In the genomic region with DNA sequence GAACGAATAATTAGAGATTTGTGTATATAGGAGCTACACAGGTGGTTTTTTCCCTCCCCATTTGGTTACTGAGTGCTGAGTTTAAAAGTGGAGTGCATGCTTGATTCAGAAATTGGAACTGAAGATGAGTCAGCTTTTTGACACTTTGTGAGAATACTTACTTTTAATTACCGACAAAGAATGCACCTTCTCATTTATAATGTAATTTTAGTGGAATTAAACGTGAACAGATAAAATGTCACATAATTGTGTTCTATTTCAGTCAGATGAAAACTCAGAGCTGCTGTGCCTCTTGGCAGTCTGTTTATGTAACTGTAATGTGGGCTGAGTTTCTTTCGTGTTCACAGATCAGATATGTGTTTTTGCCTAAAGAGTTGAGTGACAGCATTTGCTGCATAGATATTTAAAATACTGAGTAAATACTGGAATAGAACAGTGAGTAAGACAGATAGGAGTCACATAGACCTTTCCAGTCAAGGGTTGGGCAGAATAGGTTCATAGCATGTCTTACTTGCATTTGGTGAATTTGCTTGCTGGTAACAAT, we compare ENCODE assay signal across 18 mouse cellular contexts.
"Had no signal": no experiment of that assay in that cellular context is flagged by ENCODE, and none has a peak within 500 bp of the region (broad histone marks: within the 10 kb centered on the region; RNA-seq: fewer than 3 reads in every experiment).

No protein-coding gene starts in this region.

- ATAC-seq: intestine, embryonic 16.5 days; liver, postnatal 0 days; midbrain, embryonic 13.5 days had no signal

- DNase-seq: kidney, adult 2 months; kidney, postnatal 14 days; liver; liver, embryonic 13.5 days; liver, postnatal 0 days; lung, postnatal 14 days; right cerebral cortex, postnatal 4 days; spleen, adult 18-20 months; thymus, postnatal 14 days had no signal

- H3K27me3 ChIP-seq: kidney, embryonic 15.5 days; limb, embryonic 12.5 days; liver, embryonic 13.5 days; lung, embryonic 15.5 days; megakaryocyte, embryonic 14.5 days; midbrain, embryonic 13.5 days; neural tube, embryonic 15.5 days had no signal

- H3K9ac ChIP-seq: kidney, embryonic 15.5 days; limb, embryonic 12.5 days; liver, embryonic 13.5 days; liver, postnatal 0 days; lung, embryonic 15.5 days; midbrain, embryonic 13.5 days; neural tube, embryonic 15.5 days had no signal

- H3K4me3 ChIP-seq: kidney, embryonic 15.5 days; limb, embryonic 12.5 days; liver, embryonic 13.5 days; lung, embryonic 15.5 days; megakaryocyte, embryonic 14.5 days; midbrain, embryonic 13.5 days; myocyte; neural tube, embryonic 15.5 days had no signal

- H3K4me1 ChIP-seq: kidney, embryonic 15.5 days; limb, embryonic 12.5 days; liver, embryonic 13.5 days; lung, embryonic 15.5 days; megakaryocyte, embryonic 14.5 days had no signal

- H3K27ac ChIP-seq: kidney, embryonic 15.5 days; limb, embryonic 12.5 days; liver, embryonic 13.5 days; lung, embryonic 15.5 days; macrophage; midbrain, embryonic 13.5 days; neural tube, embryonic 15.5 days had no signal

- H3K9me3 ChIP-seq: kidney, embryonic 15.5 days; limb, embryonic 12.5 days; liver, embryonic 13.5 days; lung, embryonic 15.5 days; megakaryocyte, embryonic 14.5 days; midbrain, embryonic 13.5 days; neural tube, embryonic 15.5 days had no signal

- H3K36me3 ChIP-seq: kidney, embryonic 15.5 days; limb, embryonic 12.5 days; liver, embryonic 13.5 days; lung, embryonic 15.5 days; midbrain, embryonic 13.5 days; neural tube, embryonic 15.5 days had no signal

- H3K4me2 ChIP-seq: kidney, embryonic 15.5 days; limb, embryonic 12.5 days; liver, embryonic 13.5 days; lung, embryonic 15.5 days; midbrain, embryonic 13.5 days; neural tube, embryonic 15.5 days had no signal
